Mouse (Mus musculus): ENCODE results near the gene Hfe. TPM values are rescaled to one million over a fixed set of nuclear protein-coding genes. Genes with fewer than 3 reads are reported as not detected.

Gene Hfe
- polyA plus RNA-seq, 2 experiments, result 3.4 to 10.8 TPM

GRCm38 (mm10) chr13:23737091-23737490, 26.4 kb upstream of the Hfe start:
- DNase-seq (ENCODE audit: low read depth in 3 of 3, low spot score in 3 of 3), result no peak
- no peak overlapping the region for H3K4me2 ChIP-seq (ENCODE audit: low read depth)
- H3K9ac ChIP-seq (replicated peaks), result no peak overlapping the region
- H3K36me3 ChIP-seq (replicated peaks; ENCODE audit: control insufficient read depth, insufficient read depth, low read depth), result no peaks in the 10 kb centered on the region
- peaks cover 12 to 14% of the 10 kb centered on the region in 2 experiments for H3K4me1 ChIP-seq (replicated peaks; ENCODE audit: control insufficient read depth in 2 of 2, insufficient read depth in 2 of 2, low read length in 1 of 2)
- 84% methylated on average over 5 of the region's 5 CpGs for WGBS (ENCODE audit: insufficient replicate concordance)
- ATAC-seq (ENCODE audit: insufficient read depth), result no peak
- no peak for TF ChIP-seq EP300 (IDR thresholded peaks at IDR 0.05; ENCODE audit: low read depth)
- TF ChIP-seq CTCF (IDR thresholded peaks at IDR 0.05; ENCODE audit: low read depth), result no peak
- H3K9me3 ChIP-seq (ENCODE audit: control insufficient read depth, low read length), result no peaks in the 10 kb centered on the region
- peak overlapping the region; percentile 51 for H3K27ac ChIP-seq
- no peak overlapping the region for H3K4me3 ChIP-seq (ENCODE audit: insufficient read depth in 1 of 2, low read depth in 2 of 2, low read length in 2 of 2)
- no peaks in the 10 kb centered on the region for H3K27me3 ChIP-seq (ENCODE audit: control insufficient read depth, insufficient read depth, low read length)

GRCm38 (mm10) chr13:23732156-23732804, 21.6 kb upstream of the Hfe start:
- no peak overlapping the region for H3K4me2 ChIP-seq (ENCODE audit: low read depth)
- TF ChIP-seq EP300 (IDR thresholded peaks at IDR 0.05; ENCODE audit: low read depth) (no peak), CTCF (IDR thresholded peaks at IDR 0.05; ENCODE audit: low read depth) (peak; percentile 79)
- H3K36me3 ChIP-seq (replicated peaks; ENCODE audit: control insufficient read depth, insufficient read depth, low read depth), result no peaks in the 10 kb centered on the region

GRCm38 (mm10) chr13:23730479-23730878, 19.8 kb upstream of the Hfe start:
- no peak overlapping the region for H3K4me3 ChIP-seq (ENCODE audit: insufficient read depth in 1 of 2, low read depth in 2 of 2, low read length in 2 of 2)
- no peak overlapping the region for H3K4me2 ChIP-seq (ENCODE audit: low read depth)
- no peak for TF ChIP-seq CTCF (IDR thresholded peaks at IDR 0.05; ENCODE audit: low read depth)
- no peak for TF ChIP-seq EP300 (IDR thresholded peaks at IDR 0.05; ENCODE audit: low read depth)
- H3K36me3 ChIP-seq (replicated peaks; ENCODE audit: control insufficient read depth, insufficient read depth, low read depth), result no peaks in the 10 kb centered on the region
- peaks cover 11 to 18% of the 10 kb centered on the region in 2 experiments for H3K4me1 ChIP-seq (replicated peaks; ENCODE audit: control insufficient read depth in 2 of 2, insufficient read depth in 2 of 2, low read length in 1 of 2)
- H3K27ac ChIP-seq, result no peak overlapping the region
- 45% methylated on average over 8 of the region's 8 CpGs for WGBS (ENCODE audit: insufficient replicate concordance)
- H3K9ac ChIP-seq (replicated peaks), result no peak overlapping the region
- no peak for DNase-seq (ENCODE audit: low read depth in 3 of 3, low spot score in 3 of 3)
- peak; percentile 52 for ATAC-seq (ENCODE audit: insufficient read depth)
- no peaks in the 10 kb centered on the region for H3K27me3 ChIP-seq (ENCODE audit: control insufficient read depth, insufficient read depth, low read length)
- H3K9me3 ChIP-seq (ENCODE audit: control insufficient read depth, low read length), result no peaks in the 10 kb centered on the region

More at GRCm38 (mm10) chr13:23732156-23732804, 21.6 kb upstream of the Hfe start:
- DNase-seq (ENCODE audit: low read depth in 3 of 3, low spot score in 3 of 3) (no peak), ATAC-seq (ENCODE audit: insufficient read depth) (no peak)
- peaks cover 11 to 14% of the 10 kb centered on the region in 2 experiments for H3K4me1 ChIP-seq (replicated peaks; ENCODE audit: control insufficient read depth in 2 of 2, insufficient read depth in 2 of 2, low read length in 1 of 2)
- no peak overlapping the region for H3K27ac ChIP-seq
- WGBS (ENCODE audit: insufficient replicate concordance), result 25% methylated on average over 8 of the region's 8 CpGs
- H3K9me3 ChIP-seq (ENCODE audit: control insufficient read depth, low read length), result no peaks in the 10 kb centered on the region
- H3K9ac ChIP-seq (replicated peaks), result no peak overlapping the region
- H3K27me3 ChIP-seq (ENCODE audit: control insufficient read depth, insufficient read depth, low read length), result no peaks in the 10 kb centered on the region
- H3K4me3 ChIP-seq (ENCODE audit: insufficient read depth in 1 of 2, low read depth in 2 of 2, low read length in 2 of 2), result no peak overlapping the region

GRCm38 (mm10) chr13:23729706-23730105, 19.1 kb upstream of the Hfe start:
- DNase-seq (ENCODE audit: low read depth in 3 of 3, low spot score in 3 of 3) (no peak), ATAC-seq (ENCODE audit: insufficient read depth) (no peak)
- Histone ChIP-seq H3K9me3 (ENCODE audit: control insufficient read depth, low read length) (no peaks in the 10 kb centered on the region), H3K4me3 (ENCODE audit: insufficient read depth in 1 of 2, low read depth in 2 of 2, low read length in 2 of 2) (no peak overlapping the region), H3K4me2 (ENCODE audit: low read depth) (no peak overlapping the region), H3K36me3 (replicated peaks; ENCODE audit: control insufficient read depth, insufficient read depth, low read depth) (no peaks in the 10 kb centered on the region), H3K27me3 (ENCODE audit: control insufficient read depth, insufficient read depth, low read length) (no peaks in the 10 kb centered on the region), H3K9ac (replicated peaks) (0 out of 2 replicates have a peak overlapping the region, but pooled peaks have one; percentile 33), H3K4me1 (replicated peaks; ENCODE audit: control insufficient read depth in 2 of 2, insufficient read depth in 2 of 2, low read length in 1 of 2) (peaks cover 13 to 22% of the 10 kb centered on the region in 2 experiments), H3K27ac (no peak overlapping the region)
- WGBS (ENCODE audit: insufficient replicate concordance), result 80% methylated on average over 5 of the region's 5 CpGs
- TF ChIP-seq EP300 (IDR thresholded peaks at IDR 0.05; ENCODE audit: low read depth) (no peak), CTCF (IDR thresholded peaks at IDR 0.05; ENCODE audit: low read depth) (no peak)

- Histone ChIP-seq H3K4me3 (ENCODE audit: insufficient read depth in 1 of 2, low read depth in 2 of 2, low read length in 2 of 2) (no peak overlapping the region), H3K4me2 (ENCODE audit: low read depth) (no peak overlapping the region), H3K27ac (no peak overlapping the region), H3K36me3 (replicated peaks; ENCODE audit: control insufficient read depth, insufficient read depth, low read depth) (no peaks in the 10 kb centered on the region), H3K9me3 (ENCODE audit: control insufficient read depth, low read length) (no peaks in the 10 kb centered on the region), H3K27me3 (ENCODE audit: control insufficient read depth, insufficient read depth, low read length) (no peaks in the 10 kb centered on the region), H3K4me1 (replicated peaks; ENCODE audit: control insufficient read depth in 2 of 2, insufficient read depth in 2 of 2, low read length in 1 of 2) (peaks cover 15 to 27% of the 10 kb centered on the region in 2 experiments), H3K9ac (replicated peaks) (0 out of 2 replicates have a peak overlapping the region, but pooled peaks have one; percentile 33)
- DNase-seq (ENCODE audit: low read depth in 3 of 3, low spot score in 3 of 3) (no peak), ATAC-seq (ENCODE audit: insufficient read depth) (no peak)
- TF ChIP-seq EP300 (IDR thresholded peaks at IDR 0.05; ENCODE audit: low read depth), result no peak
- TF ChIP-seq CTCF (IDR thresholded peaks at IDR 0.05; ENCODE audit: low read depth), result no peak
- WGBS (ENCODE audit: insufficient replicate concordance), result 47% methylated on average over 9 of the region's 9 CpGs
Observed at GRCm38 (mm10) chr13:23729192-23729525, 18.5 kb upstream of the Hfe start.

Measured in liver, embryonic 14.5 days (tissue).